Mouse (Mus musculus) limb, embryonic 10.5 days (tissue): ENCODE results near the gene Tmem163. TPM values are rescaled to one million over a fixed set of nuclear protein-coding genes. Genes with fewer than 3 reads are reported as not detected.

Experiments used
- DNase-seq: peaks from one replicate; pipeline ENCODE4 v3.0.0-alpha.2; 2017; ENCODE audit warnings: low spot score
- H3K27ac ChIP-seq: fragments of 300-500 bp; sonication (generic); 2 replicates; pipeline ENCODE4 v1.5.1; 2016; ENCODE audit warnings: mild to moderate bottlenecking
- H3K27me3 ChIP-seq: fragments of 300-500 bp; sonication (generic); 2 replicates; pipeline ENCODE4 v1.6.1; 2016; ENCODE audit warnings: low read depth, mild to moderate bottlenecking; ENCODE audit not compliant: poor library complexity, severe bottlenecking
- H3K36me3 ChIP-seq: fragments of 300-500 bp; sonication (generic); 2 replicates; pipeline ENCODE4 v1.6.1; 2016; ENCODE audit warnings: mild to moderate bottlenecking, moderate library complexity
- H3K4me1 ChIP-seq: fragments of 300-500 bp; sonication (generic); 2 replicates; pipeline ENCODE4 v1.6.1; 2016
- H3K4me3 ChIP-seq: fragments of 300-500 bp; sonication (generic); 2 replicates; pipeline ENCODE4 v1.5.1; 2016; ENCODE audit warnings: mild to moderate bottlenecking, moderate library complexity
- H3K9me3 ChIP-seq: fragments of 300-500 bp; sonication (generic); replicated peaks from 2 replicates; pipeline ENCODE4 v1.6.1; 2016; ENCODE audit warnings: mild to moderate bottlenecking
- WGBS: fragments of 180-500 bp; shearing (Covaris S2); methylation state at CpG from one replicate; pipeline ENCODE4 v1.1.7; 2016; 5-methylcytosine and 5-hydroxymethylcytosine counted together
- polyA plus RNA-seq: library from polyadenylated mRNA; unstranded; fragments of >200 nt; fragmentation: Nextera tagmentation; extraction: Ambion mirVana; gene quantifications from 2 replicates; pipeline ENCODE4 v1.2.1, GENCODE M21; 2016

The Tmem163 gene
- polyA plus RNA-seq, 1 experiment from 2014 or later, result 3.5 TPM

- Histone ChIP-seq H3K4me3 (no peak overlapping the region), H3K27ac (no peak overlapping the region), H3K36me3 (no peaks in the 10 kb centered on the region), H3K4me1 (peaks cover 9% of the 10 kb centered on the region), H3K27me3 (no peaks in the 10 kb centered on the region), H3K9me3 (no peaks in the 10 kb centered on the region)
- peak; percentile 48 for DNase-seq
- 49% methylated on average over 5 of the region's 5 CpGs for WGBS
These were observed 53.6 kb downstream of the Tmem163 start for GRCm38 (mm10) chr1:127625577-127626362.

- no peaks in the 10 kb centered on the region for H3K9me3 ChIP-seq
- H3K4me1 ChIP-seq, result peaks cover 11% of the 10 kb centered on the region
- H3K4me3 ChIP-seq, result no peak overlapping the region
- no peak for DNase-seq
- WGBS, result 86% methylated on average over 5 of the region's 5 CpGs
- H3K27ac ChIP-seq, result no peak overlapping the region
- no peaks in the 10 kb centered on the region for H3K27me3 ChIP-seq
- H3K36me3 ChIP-seq, result no peaks in the 10 kb centered on the region
These were observed 57.0 kb downstream of the Tmem163 start for GRCm38 (mm10) chr1:127622349-127622748.

- H3K4me1 ChIP-seq, result 0 out of 2 replicates have a peak, but pooled peaks cover 2% of the 10 kb centered on the region
- no peaks in the 10 kb centered on the region for H3K27me3 ChIP-seq
- H3K9me3 ChIP-seq, result no peaks in the 10 kb centered on the region
- H3K36me3 ChIP-seq, result no peaks in the 10 kb centered on the region
- no peak overlapping the region for H3K4me3 ChIP-seq
- WGBS, result 86% methylated on average over 6 of the region's 6 CpGs
- no peak overlapping the region for H3K27ac ChIP-seq
- no peak for DNase-seq
These were observed 60.3 kb downstream of the Tmem163 start for GRCm38 (mm10) chr1:127619036-127619435.

DNA sequence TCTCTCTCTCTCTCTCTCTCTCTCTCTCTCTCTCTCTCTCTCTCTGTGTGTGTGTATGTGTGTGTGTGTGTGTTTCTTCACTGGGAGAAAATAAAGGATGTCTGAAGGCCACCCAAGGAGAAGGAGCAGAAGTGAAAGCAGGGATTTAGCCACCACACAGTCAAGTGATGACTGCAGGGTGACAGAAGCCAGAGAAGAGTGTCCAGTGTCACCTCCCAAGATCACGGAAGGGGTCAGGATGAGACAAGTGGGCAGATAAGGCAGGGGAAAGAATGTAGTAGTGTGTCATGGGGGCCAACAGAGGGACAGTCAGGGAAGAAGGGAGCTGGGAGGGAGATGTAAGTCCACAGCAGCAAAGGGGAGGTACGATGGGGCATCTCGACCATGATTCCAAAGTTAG is 69.0 kb downstream of the Tmem163 start:
- no peaks in the 10 kb centered on the region for H3K36me3 ChIP-seq
- H3K27ac ChIP-seq, result no peak overlapping the region
- DNase-seq, result no peak
- no peaks in the 10 kb centered on the region for H3K9me3 ChIP-seq
- H3K4me3 ChIP-seq, result no peak overlapping the region
- no peaks in the 10 kb centered on the region for H3K27me3 ChIP-seq
- H3K4me1 ChIP-seq, result no peaks in the 10 kb centered on the region
- 82% methylated on average over 3 of the region's 3 CpGs for WGBS

GRCm38 (mm10) chr1:127609814-127610213 is 69.5 kb downstream of the Tmem163 start:
- no peak for DNase-seq
- Histone ChIP-seq H3K36me3 (no peaks in the 10 kb centered on the region), H3K9me3 (no peaks in the 10 kb centered on the region), H3K4me1 (no peaks in the 10 kb centered on the region), H3K27ac (no peak overlapping the region), H3K4me3 (no peak overlapping the region), H3K27me3 (no peaks in the 10 kb centered on the region)
- WGBS, result 88% methylated on average over 2 of the region's 2 CpGs

GRCm38 (mm10) chr1:127608326-127608725 is 71.0 kb downstream of the Tmem163 start:
- H3K9me3 ChIP-seq, result no peaks in the 10 kb centered on the region
- H3K27me3 ChIP-seq, result no peaks in the 10 kb centered on the region
- DNase-seq, result no peak
- no peaks in the 10 kb centered on the region for H3K4me1 ChIP-seq
- H3K27ac ChIP-seq, result no peak overlapping the region
- H3K4me3 ChIP-seq, result no peak overlapping the region
- 94% methylated on average over 3 of the region's 3 CpGs for WGBS
- H3K36me3 ChIP-seq, result no peaks in the 10 kb centered on the region

GRCm38 (mm10) chr1:127603697-127604631 is 75.4 kb downstream of the Tmem163 start:
- Histone ChIP-seq H3K36me3 (no peaks in the 10 kb centered on the region), H3K4me3 (no peak overlapping the region), H3K4me1 (no peaks in the 10 kb centered on the region), H3K27me3 (no peaks in the 10 kb centered on the region), H3K9me3 (no peaks in the 10 kb centered on the region), H3K27ac (no peak overlapping the region)
- 87% methylated on average over 9 of the region's 9 CpGs for WGBS
- DNase-seq, result no peak

DNA sequence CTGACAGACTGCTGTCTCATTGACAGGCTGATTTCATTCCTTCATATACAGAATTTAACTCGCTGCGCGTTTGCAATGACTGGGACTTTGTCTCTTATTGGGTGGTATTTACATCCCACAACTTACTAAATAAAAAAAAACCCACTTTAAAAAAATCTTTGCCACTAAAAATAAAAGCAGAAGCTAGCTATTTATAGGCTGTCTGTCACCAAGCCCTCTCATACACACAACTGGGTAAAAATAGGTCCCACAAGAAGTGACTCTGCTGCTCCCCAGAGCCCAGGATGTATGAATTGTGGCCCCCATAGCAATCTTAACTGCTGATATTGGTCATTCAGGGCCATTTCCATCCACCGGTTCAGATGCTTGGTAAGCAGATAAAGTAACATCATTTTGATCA is 83.2 kb downstream of the Tmem163 start:
- no peak for DNase-seq
- no peaks in the 10 kb centered on the region for H3K4me1 ChIP-seq
- H3K27ac ChIP-seq, result no peak overlapping the region
- H3K9me3 ChIP-seq, result no peaks in the 10 kb centered on the region
- H3K27me3 ChIP-seq, result no peaks in the 10 kb centered on the region
- H3K4me3 ChIP-seq, result no peak overlapping the region
- no peaks in the 10 kb centered on the region for H3K36me3 ChIP-seq
- whole genome bisulfite sequencing, result 93% methylated on average over 4 of the region's 4 CpGs

DNA sequence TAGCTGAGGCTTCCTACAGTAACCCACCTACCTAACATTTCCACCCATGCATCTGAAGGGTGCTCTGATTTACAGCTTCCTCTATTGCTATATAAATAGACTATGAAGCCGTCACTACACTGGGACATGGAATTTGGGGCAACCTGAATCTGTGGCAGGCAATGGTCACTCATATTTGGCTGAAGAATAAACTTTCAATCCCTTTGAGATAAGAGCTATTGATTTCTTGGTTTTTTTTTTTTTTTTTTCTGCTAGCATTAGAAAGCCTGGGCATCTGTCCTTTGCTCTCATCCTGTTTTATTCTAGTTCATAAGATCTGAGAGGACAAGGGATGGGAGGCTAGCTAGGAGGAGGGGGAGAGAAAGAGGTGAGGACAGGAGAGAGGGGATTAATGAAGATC is 83.6 kb downstream of the Tmem163 start:
- Histone ChIP-seq H3K27me3 (no peaks in the 10 kb centered on the region), H3K4me3 (no peak overlapping the region), H3K27ac (no peak overlapping the region), H3K9me3 (no peaks in the 10 kb centered on the region), H3K36me3 (no peaks in the 10 kb centered on the region), H3K4me1 (no peaks in the 10 kb centered on the region)
- WGBS, result 78% methylated on average over 1 of the region's 1 CpGs
- no peak for DNase-seq

DNA sequence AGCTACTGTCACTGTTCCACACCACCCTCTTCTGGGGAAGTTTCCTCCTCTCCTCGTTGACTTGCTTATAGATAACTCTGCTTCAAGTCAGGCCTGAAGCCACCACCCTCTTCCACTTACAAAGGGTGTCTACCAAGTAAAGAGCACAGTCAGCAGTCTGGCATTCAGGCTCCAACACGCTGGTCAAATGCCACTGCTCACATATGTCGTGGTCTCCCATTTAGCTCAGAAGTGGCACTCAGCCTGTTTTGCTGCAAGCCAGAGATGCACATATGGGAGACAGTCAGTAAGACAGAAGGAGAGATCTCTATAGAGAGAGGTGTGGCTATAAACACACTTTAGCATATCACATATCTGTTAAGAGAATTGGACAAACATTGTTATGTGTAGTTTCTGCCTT is 89.8 kb downstream of the Tmem163 start:
- no peak for DNase-seq
- 75% methylated on average over 3 of the region's 3 CpGs for WGBS
- no peak overlapping the region for H3K4me3 ChIP-seq
- no peaks in the 10 kb centered on the region for H3K27me3 ChIP-seq
- H3K27ac ChIP-seq, result no peak overlapping the region
- no peaks in the 10 kb centered on the region for H3K36me3 ChIP-seq
- H3K4me1 ChIP-seq, result no peaks in the 10 kb centered on the region
- H3K9me3 ChIP-seq, result no peaks in the 10 kb centered on the region

DNA sequence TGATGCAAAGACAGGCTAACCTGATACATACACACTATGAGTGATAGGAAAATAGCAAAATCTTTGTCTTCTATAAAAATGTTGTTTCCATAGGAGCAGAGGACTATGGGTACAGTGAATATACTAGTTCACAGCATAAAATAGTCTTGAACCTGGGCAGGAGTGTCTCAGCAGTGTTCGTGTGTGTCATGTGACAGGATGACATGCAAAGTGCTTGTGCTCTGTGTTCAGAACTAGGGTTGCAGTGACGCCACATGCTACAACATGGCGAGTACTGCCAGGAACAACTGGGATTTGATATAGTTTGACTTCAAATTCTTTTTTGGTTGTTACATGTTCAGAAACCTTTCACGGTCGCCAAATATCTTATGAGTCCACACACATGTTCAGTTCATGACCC is 92.3 kb downstream of the Tmem163 start:
- H3K4me1 ChIP-seq, result no peaks in the 10 kb centered on the region
- H3K27me3 ChIP-seq, result no peaks in the 10 kb centered on the region
- WGBS, result 92% methylated on average over 5 of the region's 5 CpGs
- DNase-seq, result no peak
- no peak overlapping the region for H3K4me3 ChIP-seq
- no peaks in the 10 kb centered on the region for H3K36me3 ChIP-seq
- no peaks in the 10 kb centered on the region for H3K9me3 ChIP-seq
- H3K27ac ChIP-seq, result no peak overlapping the region

GRCm38 (mm10) chr1:127586156-127586555 is 93.2 kb downstream of the Tmem163 start:
- Histone ChIP-seq H3K27ac (no peak overlapping the region), H3K4me3 (no peak overlapping the region), H3K27me3 (no peaks in the 10 kb centered on the region), H3K36me3 (no peaks in the 10 kb centered on the region), H3K9me3 (no peaks in the 10 kb centered on the region), H3K4me1 (no peaks in the 10 kb centered on the region)
- WGBS, result 94% methylated on average over 1 of the region's 1 CpGs
- DNase-seq, result no peak

- DNase-seq, result no peak
- no peaks in the 10 kb centered on the region for H3K9me3 ChIP-seq
- H3K4me1 ChIP-seq, result peaks cover 16% of the 10 kb centered on the region
- H3K4me3 ChIP-seq, result no peak overlapping the region
- H3K27me3 ChIP-seq, result no peaks in the 10 kb centered on the region
- no peak overlapping the region for H3K27ac ChIP-seq
- no peaks in the 10 kb centered on the region for H3K36me3 ChIP-seq
- 74% methylated on average over 5 of the region's 5 CpGs for WGBS
These were observed 101.4 kb downstream of the Tmem163 start for GRCm38 (mm10) chr1:127577981-127578380.
